Mouse (Mus musculus): ENCODE data around the gene Ghr.

The Ghr gene

GRCm38 (mm10) chr15:3514027-3514426 is 69.3 kb downstream of the Ghr start:
- no peak for DNase-seq

- no peak for DNase-seq
These were observed 70.9 kb downstream of the Ghr start for GRCm38 (mm10) chr15:3512380-3512779.

- DNase-seq, result no peak
These were observed 71.6 kb downstream of the Ghr start for GRCm38 (mm10) chr15:3511639-3512171.

- DNase-seq, result no peak
These were observed 74.2 kb downstream of the Ghr start for GRCm38 (mm10) chr15:3509089-3509488.

- no peak for DNase-seq
These were observed 76.0 kb downstream of the Ghr start for GRCm38 (mm10) chr15:3507329-3507728.

GRCm38 (mm10) chr15:3504700-3505099 is 78.6 kb downstream of the Ghr start:
- no peak for DNase-seq

- DNase-seq, result no peak
These were observed 81.6 kb downstream of the Ghr start for GRCm38 (mm10) chr15:3501683-3502082.

- DNase-seq, result no peak
These were observed 84.3 kb downstream of the Ghr start for GRCm38 (mm10) chr15:3499020-3499419.

- no peak for DNase-seq
These were observed 85.2 kb downstream of the Ghr start for GRCm38 (mm10) chr15:3497946-3498580.

GRCm38 (mm10) chr15:3490868-3491267 is 92.4 kb downstream of the Ghr start:
- no peak for DNase-seq

- DNase-seq, result no peak
These were observed 93.3 kb downstream of the Ghr start for GRCm38 (mm10) chr15:3490011-3490410.

- DNase-seq, result no peak
These were observed 94.1 kb downstream of the Ghr start for GRCm38 (mm10) chr15:3489180-3489579.

- no peak for DNase-seq
These were observed 94.7 kb downstream of the Ghr start for GRCm38 (mm10) chr15:3488601-3489000.

- DNase-seq, result no peak
These were observed 96.6 kb downstream of the Ghr start for GRCm38 (mm10) chr15:3486691-3487090.

GRCm38 (mm10) chr15:3485367-3485766 is 97.9 kb downstream of the Ghr start:
- DNase-seq, result no peak

- no peak for DNase-seq
These were observed 99.8 kb downstream of the Ghr start for GRCm38 (mm10) chr15:3483451-3483850.

GRCm38 (mm10) chr15:3469230-3469629 is 114.1 kb downstream of the Ghr start:
- DNase-seq, result no peak

- DNase-seq, result no peak
These were observed 116.7 kb downstream of the Ghr start for GRCm38 (mm10) chr15:3466608-3467007.

GRCm38 (mm10) chr15:3464754-3465153 is 118.5 kb downstream of the Ghr start:
- DNase-seq, result no peak

- DNase-seq, result no peak
These were observed 126.7 kb downstream of the Ghr start for GRCm38 (mm10) chr15:3456543-3456942.

GRCm38 (mm10) chr15:3455572-3455971 is 127.7 kb downstream of the Ghr start:
- DNase-seq, result no peak

- no peak for DNase-seq
These were observed 131.1 kb downstream of the Ghr start for GRCm38 (mm10) chr15:3452080-3452752.

- no peak for DNase-seq
These were observed 133.7 kb downstream of the Ghr start for GRCm38 (mm10) chr15:3449564-3449963.

GRCm38 (mm10) chr15:3445285-3445909 is 137.9 kb downstream of the Ghr start:
- DNase-seq, result no peak

Measured in lung, postnatal 14 days (tissue).